Mouse (Mus musculus) MEL (cell line): ENCODE measurements around the gene Slc36a3. TPM values are rescaled to one million over a fixed set of nuclear protein-coding genes. Genes with fewer than 3 reads are reported as not detected.
A peak's percentile ranks its signal among the peaks of the same experiment; 100 is the strongest.

ENCODE experiments used
- DNase-seq: peaks from one replicate; pipeline ENCODE4 v3.0.0; 2011; ENCODE audit warnings: low read depth, low spot score
- H3K27ac ChIP-seq: 2 replicates; pipeline ENCODE4 v1.5.1; 2012; ENCODE audit warnings: low read depth, mild to moderate bottlenecking, control low read depth, low read length, moderate library complexity; ENCODE audit not compliant: control insufficient read depth
- H3K27me3 ChIP-seq, 2 experiments: fragments of 150-350 bp in 1 of 2; sonication (generic) in 1 of 2; 2 replicates each; pipeline ENCODE4 v1.6.1; 2012; ENCODE audit warnings: low read length in 2 of 2, mild to moderate bottlenecking in 2 of 2, improper control_type of control experiment in 1 of 2, moderate library complexity in 1 of 2; ENCODE audit not compliant: insufficient read depth in 2 of 2, control insufficient read depth in 1 of 2
- H3K36me3 ChIP-seq, 2 experiments: 2 replicates each; pipeline ENCODE4 v1.6.1; 2012 to 2014; ENCODE audit warnings: low read length in 2 of 2, improper control_type of control experiment in 1 of 2, inconsistent platforms in 1 of 2, mild to moderate bottlenecking in 1 of 2; ENCODE audit not compliant: insufficient read depth in 2 of 2, control insufficient read depth in 1 of 2
- H3K4me1 ChIP-seq, 2 experiments: fragments of 150-350 bp in 1 of 2; sonication (generic) in 1 of 2; 2 replicates each; pipeline ENCODE4 v1.6.1; 2012; ENCODE audit warnings: low read length in 2 of 2, improper control_type of control experiment in 1 of 2, mild to moderate bottlenecking in 1 of 2; ENCODE audit not compliant: insufficient read depth in 2 of 2, control insufficient read depth in 1 of 2
- H3K4me3 ChIP-seq, 2 experiments: fragments of 150-350 bp in 1 of 2; sonication (generic) in 1 of 2; 2 replicates each; pipeline ENCODE4 v1.5.1; 2012; ENCODE audit warnings: low read depth in 2 of 2, low read length in 2 of 2, mild to moderate bottlenecking in 2 of 2, moderate library complexity in 2 of 2, control low read depth in 1 of 2, improper control_type of control experiment in 1 of 2; ENCODE audit not compliant: control insufficient read depth in 1 of 2, insufficient read depth in 1 of 2
- H3K79me2 ChIP-seq: 2 replicates; pipeline ENCODE4 v1.6.1; 2012; ENCODE audit warnings: mild to moderate bottlenecking, low read length, moderate library complexity; ENCODE audit not compliant: control insufficient read depth, poor library complexity, insufficient read depth
- H3K9ac ChIP-seq: 2 replicates; pipeline ENCODE4 v1.6.1; 2012; ENCODE audit warnings: low read depth, mild to moderate bottlenecking, control low read depth, low read length, moderate library complexity; ENCODE audit not compliant: control insufficient read depth, poor library complexity, severe bottlenecking
- H3K9me3 ChIP-seq: fragments of 150-350 bp; sonication (generic); replicated peaks from 2 replicates; pipeline ENCODE4 v1.6.1; 2012; ENCODE audit warnings: mild to moderate bottlenecking, low read length, improper control_type of control experiment, moderate library complexity; ENCODE audit not compliant: insufficient read depth
- CHD1 ChIP-seq: IDR thresholded peaks from 2 replicates; pipeline ENCODE4 v1.6.1; 2012; ENCODE audit warnings: low read depth, mild to moderate bottlenecking, inconsistent platforms, low read length, improper control_type of control experiment
- CHD2 ChIP-seq: IDR thresholded peaks from 2 replicates; pipeline ENCODE4 v1.6.1; 2011; ENCODE audit warnings: low read length, improper control_type of control experiment
- GABPA ChIP-seq: IDR thresholded peaks from 2 replicates; pipeline ENCODE4 v1.6.1; 2012; ENCODE audit warnings: low read depth, mild to moderate bottlenecking, inconsistent platforms, low read length, improper control_type of control experiment, moderate library complexity
- GATA1 ChIP-seq: IDR thresholded peaks from 2 replicates; pipeline ENCODE4 v1.6.1; 2011; ENCODE audit warnings: low read depth, low read length, improper control_type of control experiment
- HCFC1 ChIP-seq: IDR thresholded peaks from 2 replicates; pipeline ENCODE4 v1.6.1; 2012; ENCODE audit warnings: low read depth, mild to moderate bottlenecking, inconsistent platforms, low read length, improper control_type of control experiment, moderate library complexity
- JUND ChIP-seq: IDR thresholded peaks from 2 replicates; pipeline ENCODE4 v1.6.1; 2011; ENCODE audit warnings: low read depth, mild to moderate bottlenecking, improper control_type of control experiment, low read length
- MAFK ChIP-seq: IDR thresholded peaks from 2 replicates; pipeline ENCODE4 v1.6.1; 2011; ENCODE audit warnings: low read depth, mild to moderate bottlenecking, low read length, improper control_type of control experiment, borderline replicate concordance
- MAX ChIP-seq: IDR thresholded peaks from 2 replicates; pipeline ENCODE4 v1.6.1; 2011; ENCODE audit warnings: low read length, improper control_type of control experiment
- MEF2A ChIP-seq: IDR thresholded peaks from 2 replicates; pipeline ENCODE4 v1.6.1; 2014; ENCODE audit warnings: low read depth, mild to moderate bottlenecking, inconsistent platforms, low read length, improper control_type of control experiment; ENCODE audit not compliant: poor library complexity, insufficient replicate concordance, severe bottlenecking; ENCODE audit errors: extremely low read depth
- NRF1 ChIP-seq: IDR thresholded peaks from 2 replicates; pipeline ENCODE4 v1.6.1; 2014; ENCODE audit warnings: low read depth, mild to moderate bottlenecking, inconsistent platforms, low read length, improper control_type of control experiment, moderate library complexity; ENCODE audit not compliant: poor library complexity, insufficient read depth, severe bottlenecking
- POLR2A ChIP-seq, 2 experiments: IDR thresholded peaks; 2 replicates each; pipeline ENCODE4 v1.6.1; 2011 to 2012; ENCODE audit warnings: low read length in 2 of 2, mild to moderate bottlenecking in 2 of 2, control low read depth in 1 of 2, improper control_type of control experiment in 1 of 2, low read depth in 1 of 2, moderate library complexity in 1 of 2; ENCODE audit not compliant: control insufficient read depth in 1 of 2, insufficient read depth in 1 of 2, poor library complexity in 1 of 2
- POLR2AphosphoS2 ChIP-seq: IDR thresholded peaks from 2 replicates; pipeline ENCODE4 v1.6.1; 2011; ENCODE audit warnings: low read length, improper control_type of control experiment
- POLR2AphosphoS5 ChIP-seq: IDR thresholded peaks from 2 replicates; pipeline ENCODE4 v1.6.1; 2012; ENCODE audit warnings: low read depth, borderline replicate concordance, mild to moderate bottlenecking, inconsistent platforms, low read length, moderate library complexity, mixed read lengths
- RAD21 ChIP-seq: IDR thresholded peaks from 2 replicates; pipeline ENCODE4 v1.6.1; 2011; ENCODE audit warnings: mild to moderate bottlenecking, low read depth, low read length, improper control_type of control experiment
- RCOR1 ChIP-seq: IDR thresholded peaks from 2 replicates; pipeline ENCODE4 v1.6.1; 2012; ENCODE audit warnings: low read depth, mild to moderate bottlenecking, inconsistent platforms, low read length, improper control_type of control experiment
- SIN3A ChIP-seq: IDR thresholded peaks from 2 replicates; pipeline ENCODE4 v1.6.1; 2012; ENCODE audit warnings: low read length, improper control_type of control experiment, inconsistent platforms
- SMC3 ChIP-seq: IDR thresholded peaks from 2 replicates; pipeline ENCODE4 v1.6.1; 2011; ENCODE audit warnings: low read depth, low read length, improper control_type of control experiment
- TAL1 ChIP-seq: IDR thresholded peaks from 2 replicates; pipeline ENCODE4 v1.6.1; 2012; ENCODE audit warnings: mild to moderate bottlenecking, inconsistent platforms, low read length, moderate library complexity, mixed read lengths
- UBTF ChIP-seq: IDR thresholded peaks from 2 replicates; pipeline ENCODE4 v1.6.1; 2012; ENCODE audit warnings: low read depth, mild to moderate bottlenecking, inconsistent platforms, low read length, improper control_type of control experiment, moderate library complexity, borderline replicate concordance; ENCODE audit not compliant: insufficient read depth
- USF2 ChIP-seq, 2 experiments: IDR thresholded peaks; 2 replicates each; pipeline ENCODE4 v1.6.1; 2011 to 2012; ENCODE audit warnings: improper control_type of control experiment in 2 of 2, low read length in 2 of 2, borderline replicate concordance in 1 of 2, inconsistent platforms in 1 of 2, low read depth in 1 of 2, mild to moderate bottlenecking in 1 of 2; ENCODE audit not compliant: insufficient read depth in 1 of 2
- ZKSCAN1 ChIP-seq: IDR thresholded peaks from 2 replicates; pipeline ENCODE4 v1.6.1; 2012; ENCODE audit warnings: low read depth, mild to moderate bottlenecking, inconsistent platforms, low read length, improper control_type of control experiment, moderate library complexity
- ZMIZ1 ChIP-seq: IDR thresholded peaks from 2 replicates; pipeline ENCODE4 v1.6.1; 2012; ENCODE audit warnings: low read depth, mild to moderate bottlenecking, inconsistent platforms, low read length, improper control_type of control experiment, moderate library complexity
- ZNF384 ChIP-seq: IDR thresholded peaks from 2 replicates; pipeline ENCODE4 v1.6.1; 2012; ENCODE audit warnings: low read depth, mild to moderate bottlenecking, inconsistent platforms, low read length, improper control_type of control experiment
- polyA plus RNA-seq, 2 experiments: library from polyadenylated mRNA; stranded (reverse) in 1 of 2; unstranded in 1 of 2; fragments of >175 nt in 1 of 2; fragments of >200 nt in 1 of 2; gene quantifications; 2 replicates each; pipeline versions ENCODE4 v1.2.1 to v1.2.4; 2012; ENCODE audit warnings: low replicate concordance in 2 of 2, low read depth in 1 of 2; ENCODE audit not compliant: insufficient read length in 2 of 2, insufficient read depth in 1 of 2, missing spikeins in 1 of 2
- total RNA-seq: library from RNA; depleted of rRNA; stranded (reverse); fragments of 300-350 nt; gene quantifications from 2 replicates; pipeline ENCODE4 v1.2.3, GENCODE M21; 2012

The Slc36a3 gene
- total and polyA plus RNA-seq, 3 experiments, result 0.12 to 0.15 TPM; not detected in 1

DNA sequence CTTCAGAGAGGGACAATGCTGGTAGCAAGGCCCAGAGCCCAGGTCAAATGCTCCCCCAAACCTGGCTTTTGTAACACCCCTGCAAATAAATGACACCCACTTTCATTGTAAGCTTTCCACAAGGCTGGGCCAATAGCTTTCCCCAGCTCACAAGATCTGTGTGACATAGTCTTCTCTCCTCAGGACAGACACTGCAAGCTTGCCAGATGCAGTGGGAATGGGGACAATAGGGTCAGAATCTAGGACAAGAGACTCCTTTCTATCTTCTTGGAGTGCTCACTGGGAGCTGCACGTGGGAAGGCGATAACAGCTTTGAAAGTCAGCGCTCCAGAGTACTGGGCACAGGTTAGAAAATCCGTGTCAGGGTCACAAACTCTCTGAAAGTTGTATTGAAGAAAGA, 72.3 kb downstream of the Slc36a3 start:
- no peaks in the 10 kb centered on the region for H3K9me3 ChIP-seq
- H3K36me3 ChIP-seq, result no peaks in the 10 kb centered on the region
- H3K27me3 ChIP-seq, result peaks cover 10 to 11% of the 10 kb centered on the region in 2 experiments
- H3K4me1 ChIP-seq, result no peaks in the 10 kb centered on the region; a peak in 1 of 4 replicates
- H3K4me3 ChIP-seq, result no peak overlapping the region
- no peak overlapping the region for H3K9ac ChIP-seq
- no peaks in the 10 kb centered on the region for H3K79me2 ChIP-seq
- no peak for TF ChIP-seq TAL1
- TF ChIP-seq NRF1, result no peak
- TF ChIP-seq GABPA, result no peak
- TF ChIP-seq MEF2A, result no peak
- no peak for TF ChIP-seq ZKSCAN1
- no peak for TF ChIP-seq SIN3A
- TF ChIP-seq CHD1, result no peak
- TF ChIP-seq MAFK, result no peak
- no peak for TF ChIP-seq CHD2
- TF ChIP-seq POLR2AphosphoS5, result no peak
- no peak for TF ChIP-seq GATA1
- TF ChIP-seq RCOR1, result no peak
- no peak for TF ChIP-seq JUND
- no peak for TF ChIP-seq POLR2AphosphoS2
- TF ChIP-seq ZNF384, result no peak
- no peak for TF ChIP-seq USF2 (IDR thresholded peaks at IDR 0.05; ENCODE audit: borderline replicate concordance in 1 of 2, insufficient read depth in 1 of 2, low read depth in 1 of 2, low read length in 2 of 2)
- no peak overlapping the region for H3K27ac ChIP-seq
- DNase-seq, result no peak

DNA sequence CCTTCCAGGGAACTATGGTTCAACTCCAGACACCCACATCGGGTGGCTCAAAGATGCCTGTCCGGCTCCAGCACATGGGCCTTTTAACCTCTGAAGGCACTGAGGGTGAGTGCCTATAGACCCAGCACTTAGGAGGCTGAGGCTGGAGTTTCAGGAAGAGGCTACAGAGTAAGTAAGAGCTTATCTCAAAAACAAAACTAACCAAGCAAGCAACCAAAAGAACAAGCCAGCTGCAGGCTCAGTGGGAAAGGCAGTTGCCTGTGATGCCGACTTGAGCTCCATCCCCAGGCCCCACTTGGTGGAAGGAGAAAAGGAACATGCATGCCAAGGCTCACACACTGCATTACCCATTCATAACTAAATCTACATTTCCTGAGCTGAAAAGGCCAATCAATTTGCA, 73.0 kb downstream of the Slc36a3 start:
- Histone ChIP-seq H3K9me3 (no peaks in the 10 kb centered on the region), H3K4me3 (peak overlapping the region in 1 of 2 experiments; percentile 41; a peak in 1 of 4 replicates), H3K9ac (peak overlapping the region; percentile 52), H3K27ac (no peak overlapping the region), H3K79me2 (no peaks in the 10 kb centered on the region)
- TF ChIP-seq MEF2A (no peak), SMC3 (no peak), UBTF (no peak), NRF1 (no peak), MAX (no peak), HCFC1 (no peak), RAD21 (no peak), GATA1 (no peak), POLR2A (IDR thresholded peaks at IDR 0.05; ENCODE audit: control insufficient read depth in 1 of 2, insufficient read depth in 1 of 2, low read depth in 1 of 2, low read length in 2 of 2, poor library complexity in 1 of 2) (no peak), ZMIZ1 (no peak)
- TF ChIP-seq, all 39 proteins: peak for 0
- peak; percentile 25 for DNase-seq
- H3K36me3 ChIP-seq, result no peaks in the 10 kb centered on the region
- peaks cover 10 to 11% of the 10 kb centered on the region in 2 experiments for H3K27me3 ChIP-seq
- no peaks in the 10 kb centered on the region; a peak in 1 of 4 replicates for H3K4me1 ChIP-seq
